Mouse (Mus musculus): ENCODE data around the gene Erich3. TPM values are rescaled to one million over a fixed set of nuclear protein-coding genes. Genes with fewer than 3 reads are reported as not detected.

Gene Erich3
- total RNA-seq, 2 experiments from 2014 or later, result 5.3 to 5.4 TPM

DNA sequence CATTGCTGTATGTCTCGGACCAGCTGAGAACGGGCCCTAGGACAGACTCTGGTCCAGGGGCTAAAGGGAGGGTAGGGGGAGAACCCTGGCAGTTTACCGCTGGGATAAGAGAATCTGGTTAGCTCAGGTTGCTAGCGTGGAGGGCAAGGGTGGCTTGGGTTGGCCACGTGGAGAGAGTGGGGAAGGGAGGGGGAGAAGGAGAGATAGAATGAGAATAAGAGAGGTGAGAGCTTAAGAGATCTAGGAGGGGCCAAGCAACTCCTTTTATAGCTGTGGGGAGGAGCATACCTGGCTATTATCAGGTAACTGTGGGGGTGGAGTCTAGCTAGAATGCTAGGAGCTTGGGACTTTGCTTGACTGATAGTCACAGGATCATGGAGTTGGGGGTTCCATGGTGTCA lies 7.4 kb downstream of the Erich3 start:
- no peak for DNase-seq (ENCODE audit: low spot score in 2 of 2)

DNA sequence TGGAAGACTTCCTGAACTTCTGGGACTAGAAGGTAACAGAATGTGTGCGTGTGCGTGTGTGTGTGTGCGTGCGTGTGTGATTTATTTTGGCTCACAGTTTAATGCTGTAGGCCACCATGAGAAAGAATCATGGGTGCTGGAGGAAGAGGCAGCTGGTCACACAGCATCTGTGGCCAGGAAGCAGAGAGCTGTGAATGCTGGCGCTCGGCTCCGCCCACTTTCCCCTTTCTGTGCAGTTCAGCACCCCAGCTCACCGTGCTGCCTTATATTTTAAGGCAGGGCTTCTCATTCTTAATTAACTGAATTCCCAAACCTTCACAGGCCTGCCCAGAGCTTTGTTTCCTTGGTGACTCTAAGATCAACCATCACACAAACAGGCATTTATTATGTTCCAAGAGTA lies 9.7 kb downstream of the Erich3 start:
- DNase-seq (ENCODE audit: low spot score in 2 of 2), result no peak

DNA sequence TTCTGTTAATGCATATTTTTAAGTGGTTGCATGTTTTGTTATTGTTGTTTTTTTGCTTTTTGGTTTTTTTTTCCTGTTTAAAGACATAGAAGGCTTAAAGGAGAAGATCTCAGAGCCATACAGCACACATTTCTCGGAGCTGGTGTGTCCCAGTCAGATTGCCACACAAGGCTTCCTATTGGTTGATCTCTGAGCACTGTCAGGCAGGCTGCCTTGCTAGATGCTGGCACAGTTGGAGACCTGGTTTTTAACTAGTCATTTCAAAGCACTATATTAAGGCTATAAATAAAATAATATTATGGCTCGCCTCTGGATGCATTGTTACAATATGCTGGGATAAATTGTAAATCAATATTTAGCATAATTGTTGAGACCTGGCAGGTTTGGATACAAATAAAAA lies 18.9 kb downstream of the Erich3 start:
- DNase-seq (ENCODE audit: low spot score in 2 of 2), result no peak

DNA sequence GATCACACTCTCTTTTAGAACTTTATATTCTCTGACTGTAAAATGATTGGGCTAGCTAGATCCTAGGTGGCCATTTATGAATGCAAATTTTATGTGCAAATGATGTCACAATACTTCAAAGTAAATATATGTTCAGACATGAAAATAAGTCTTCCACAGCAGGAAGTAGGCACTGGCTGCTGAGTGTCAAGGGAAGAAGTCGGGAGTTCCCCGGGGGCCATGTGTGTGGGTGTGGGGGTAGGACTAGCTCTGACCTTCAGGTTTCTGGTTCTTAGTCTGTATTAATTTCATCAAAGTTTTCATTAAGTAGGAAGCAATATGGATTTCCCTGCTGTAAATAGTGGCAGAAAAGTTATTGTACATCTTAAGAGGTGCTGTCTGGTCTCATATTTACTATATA lies 20.0 kb downstream of the Erich3 start:
- DNase-seq (ENCODE audit: low spot score in 2 of 2), result no peak

DNA sequence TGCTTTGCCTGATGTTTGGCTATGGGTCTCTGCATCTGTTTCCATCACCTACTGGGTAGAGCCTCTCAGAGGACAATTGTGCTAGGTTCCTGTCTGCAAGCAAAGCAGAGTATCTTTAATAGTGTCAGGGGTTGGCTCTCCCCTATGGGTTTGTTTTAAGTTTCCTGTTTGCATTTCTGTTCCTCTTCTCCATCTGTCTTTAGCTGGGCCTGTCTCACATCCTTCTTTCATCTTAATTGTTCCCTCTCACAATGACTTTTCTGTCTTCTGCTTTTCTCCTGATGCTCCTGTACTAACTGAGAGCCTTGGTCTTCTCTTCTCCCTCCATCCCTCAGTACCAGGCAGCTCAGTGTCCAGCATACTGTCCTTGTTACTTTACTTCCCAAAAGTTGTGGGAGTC lies 26.6 kb downstream of the Erich3 start:
- DNase-seq (ENCODE audit: low spot score in 2 of 2), result no peak

DNA sequence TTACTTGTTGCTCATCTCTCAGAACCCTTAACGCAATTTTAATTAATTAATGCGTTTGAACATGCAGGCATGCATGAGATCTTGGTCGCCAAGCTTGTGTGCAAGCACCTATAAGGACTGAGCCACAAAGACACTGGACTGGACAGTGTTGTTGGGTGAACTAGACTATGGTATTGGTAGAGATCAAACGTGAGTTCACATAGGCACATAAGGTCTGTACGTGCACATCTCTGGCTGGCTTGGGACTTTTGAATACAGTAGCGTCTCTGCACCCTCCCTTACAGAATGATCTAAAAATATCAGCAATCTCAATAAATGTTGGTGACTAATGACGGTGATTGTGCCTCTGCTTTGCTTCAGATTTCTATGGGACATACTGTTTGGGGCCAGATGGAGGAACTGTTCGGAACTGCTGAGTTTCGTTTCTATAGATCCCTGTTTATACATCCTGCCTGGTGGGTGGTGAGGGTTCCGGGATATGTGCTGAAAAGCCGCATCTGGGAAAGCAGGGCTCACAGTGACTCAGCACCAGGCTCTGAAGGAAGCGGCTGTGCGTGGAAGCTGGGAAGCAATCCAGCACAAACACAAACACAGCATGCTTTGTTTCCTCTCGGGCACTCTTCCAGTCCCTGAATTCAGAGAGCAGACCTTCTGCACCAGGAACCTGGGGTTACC lies 28.4 kb downstream of the Erich3 start:
- peak; percentile 79 to 86 for DNase-seq (ENCODE audit: low spot score in 2 of 2)

DNA sequence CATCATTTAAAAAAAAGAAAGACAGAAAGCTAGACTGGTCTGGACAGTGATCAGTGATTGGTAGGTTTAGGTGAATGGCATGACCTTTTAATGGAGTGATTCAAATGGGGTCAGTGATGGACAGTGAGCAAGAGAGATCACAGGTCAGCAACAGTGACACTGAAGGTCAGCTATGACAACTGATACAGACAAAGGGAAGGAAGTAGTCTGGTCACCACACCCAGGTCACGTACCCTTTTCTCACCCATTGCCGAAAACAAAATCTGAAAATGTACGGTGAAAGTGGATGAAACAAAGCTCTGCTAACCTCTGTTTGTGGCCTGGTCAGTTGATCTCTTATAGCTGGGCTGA lies 28.9 kb downstream of the Erich3 start:
- no peak for DNase-seq (ENCODE audit: low spot score in 2 of 2)

DNA sequence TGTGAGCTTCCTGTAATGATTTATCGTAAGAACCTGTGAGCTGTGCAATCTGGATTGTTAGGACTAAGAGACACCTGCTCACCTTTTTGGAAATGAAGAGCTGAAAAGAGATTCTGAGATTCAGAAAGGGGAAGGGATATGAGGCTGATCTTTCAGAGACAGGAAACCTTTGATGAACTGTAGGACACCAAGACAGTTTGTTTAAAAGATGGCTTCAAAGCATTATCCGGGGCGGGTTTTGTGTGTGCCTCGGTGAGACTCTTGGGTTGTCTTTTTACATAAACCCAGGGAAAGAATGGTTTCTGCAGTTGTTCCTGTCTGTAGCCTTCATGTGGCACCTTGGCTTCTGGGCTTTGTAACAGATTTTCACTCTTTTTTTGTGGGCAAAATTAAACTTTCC lies 30.2 kb downstream of the Erich3 start:
- DNase-seq (ENCODE audit: low spot score in 2 of 2), result no peak

DNA sequence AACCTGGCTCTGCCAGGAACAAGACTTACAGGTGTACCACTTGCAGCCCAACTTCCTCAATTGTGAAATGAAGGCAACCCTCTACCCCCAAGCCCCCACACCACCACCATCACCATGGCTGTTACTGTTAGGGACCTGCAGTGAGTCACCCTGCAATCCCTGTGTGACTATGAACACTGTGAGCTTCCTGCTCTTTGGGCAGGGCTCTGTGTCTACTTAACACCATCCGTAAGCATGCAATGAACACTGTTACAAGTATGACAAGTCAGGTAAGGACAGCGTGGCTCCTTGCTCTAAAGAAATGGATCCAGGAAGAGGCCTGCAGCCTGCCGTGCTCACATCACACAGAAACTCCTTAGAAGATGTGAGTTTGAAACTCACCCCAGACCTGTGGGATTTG lies 33.0 kb downstream of the Erich3 start:
- DNase-seq (ENCODE audit: low spot score in 2 of 2), result no peak

DNA sequence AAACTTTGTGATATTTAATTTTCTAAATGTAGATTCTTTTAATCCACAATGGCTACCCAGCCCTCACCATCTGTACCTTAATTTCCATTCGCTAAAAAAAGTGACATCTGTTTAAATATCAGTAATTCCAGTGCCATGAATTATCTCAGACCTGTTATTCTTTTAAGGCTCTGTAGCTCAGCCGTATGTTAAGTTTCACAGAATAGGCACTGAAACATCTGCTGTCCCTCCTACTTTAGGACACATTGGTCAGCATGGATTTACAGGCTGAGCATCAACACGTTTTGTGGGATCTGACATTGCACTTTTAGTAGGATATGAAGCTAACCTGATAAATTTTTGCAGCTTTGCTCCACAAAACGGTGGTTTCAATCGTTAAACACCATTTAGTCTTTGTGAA lies 35.2 kb downstream of the Erich3 start:
- DNase-seq (ENCODE audit: low spot score in 2 of 2), result peak in 1 of 2 experiments; percentile 29

DNA sequence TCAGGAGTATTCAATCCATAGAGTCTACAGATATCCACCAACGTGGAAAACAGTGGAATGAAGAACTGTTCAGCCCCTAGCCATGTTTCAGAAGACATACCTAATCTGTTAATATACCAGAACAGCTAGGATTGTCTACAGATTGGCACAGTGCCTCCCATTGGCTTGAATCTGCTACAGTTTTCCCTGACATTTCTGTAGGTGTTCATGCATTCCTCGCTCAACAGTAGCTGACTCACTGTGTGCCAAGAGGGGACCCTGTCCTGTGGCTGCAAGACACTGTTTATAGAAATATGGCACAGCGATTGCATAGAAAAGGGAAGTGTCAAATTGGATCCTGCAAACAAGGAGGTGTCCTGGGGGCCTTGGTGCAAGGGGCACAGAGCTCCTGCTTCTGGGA lies 36.6 kb downstream of the Erich3 start:
- no peak for DNase-seq (ENCODE audit: low spot score in 2 of 2)

DNA sequence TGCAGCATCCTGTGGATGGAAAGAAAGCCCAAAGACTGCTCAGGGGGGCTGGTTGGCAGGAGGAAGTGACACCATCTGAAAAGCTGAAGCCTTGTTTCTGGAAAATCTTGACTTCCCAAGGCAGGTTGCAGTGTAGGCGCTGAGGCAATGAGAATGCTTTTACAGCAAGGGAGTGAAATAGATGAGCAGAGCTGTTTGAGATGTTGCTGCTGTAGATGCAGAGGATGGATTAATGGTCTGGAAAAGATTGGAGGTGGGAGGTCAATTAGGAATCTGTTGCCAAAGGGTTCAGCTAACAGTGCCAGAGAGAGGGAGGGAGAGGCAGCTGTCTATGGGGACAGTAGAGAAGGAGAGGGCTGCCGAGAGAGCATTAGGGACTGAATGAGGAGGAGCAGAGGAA lies 37.1 kb downstream of the Erich3 start:
- DNase-seq (ENCODE audit: low spot score in 2 of 2), result no peak

DNA sequence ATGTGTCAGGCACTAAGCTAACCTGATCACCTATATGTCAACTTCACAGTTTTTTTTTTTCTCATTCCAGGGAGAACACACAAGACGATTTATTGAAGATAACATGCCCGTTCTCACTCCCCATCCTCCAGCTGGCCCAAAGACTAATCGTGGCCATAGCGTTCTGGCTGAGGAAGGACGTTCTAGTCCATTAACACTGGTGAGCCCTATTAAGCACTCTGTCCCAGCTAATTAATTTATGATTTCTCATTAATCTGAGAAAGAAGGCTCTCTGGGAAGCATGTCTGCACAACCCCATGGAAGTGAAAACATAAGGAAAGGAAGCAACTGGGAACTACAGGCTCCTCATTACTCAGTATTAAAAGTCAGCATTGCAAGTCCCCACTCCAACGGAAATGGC lies 41.1 kb downstream of the Erich3 start:
- DNase-seq (ENCODE audit: low spot score in 2 of 2), result no peak

DNA sequence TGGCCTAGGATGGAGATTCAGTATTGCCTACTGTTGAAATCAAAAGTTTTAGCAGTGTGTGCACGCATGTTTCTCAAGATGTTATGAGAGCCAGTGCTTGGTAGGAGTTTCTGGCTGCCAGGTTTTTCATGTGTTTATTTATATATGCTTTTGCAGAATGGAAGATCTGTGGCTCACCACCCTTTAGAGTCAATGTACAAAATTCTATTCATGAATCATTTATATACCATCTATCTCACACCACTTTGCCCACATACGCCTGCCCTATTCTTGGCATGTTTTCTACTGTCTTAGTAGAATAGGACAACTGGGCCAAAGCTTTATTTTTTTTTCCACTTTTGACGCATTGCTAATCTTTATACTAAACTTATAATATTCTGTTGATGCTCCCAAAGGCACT lies 44.5 kb downstream of the Erich3 start:
- no peak for DNase-seq (ENCODE audit: low spot score in 2 of 2)

DNA sequence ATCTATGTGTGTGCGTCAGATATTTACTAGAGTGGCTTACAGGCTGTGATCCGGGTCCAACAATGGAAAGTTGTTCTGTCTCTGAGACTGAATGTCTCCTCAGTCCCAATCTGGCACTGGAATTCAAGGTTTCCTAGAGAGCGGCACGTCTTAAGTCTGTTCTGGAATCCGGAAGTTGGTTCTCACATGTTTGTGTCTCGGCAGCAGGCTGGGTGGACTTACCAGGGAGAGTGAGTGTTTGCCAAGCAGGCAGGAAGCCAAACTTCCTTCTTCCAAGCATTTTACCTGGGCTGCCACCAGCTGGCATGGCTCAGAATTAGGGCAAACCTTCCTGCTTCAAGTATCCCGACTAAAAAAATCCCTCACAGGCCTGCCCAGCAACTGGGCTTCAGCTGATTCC lies 59.5 kb downstream of the Erich3 start:
- DNase-seq (ENCODE audit: low spot score in 2 of 2), result no peak

DNA sequence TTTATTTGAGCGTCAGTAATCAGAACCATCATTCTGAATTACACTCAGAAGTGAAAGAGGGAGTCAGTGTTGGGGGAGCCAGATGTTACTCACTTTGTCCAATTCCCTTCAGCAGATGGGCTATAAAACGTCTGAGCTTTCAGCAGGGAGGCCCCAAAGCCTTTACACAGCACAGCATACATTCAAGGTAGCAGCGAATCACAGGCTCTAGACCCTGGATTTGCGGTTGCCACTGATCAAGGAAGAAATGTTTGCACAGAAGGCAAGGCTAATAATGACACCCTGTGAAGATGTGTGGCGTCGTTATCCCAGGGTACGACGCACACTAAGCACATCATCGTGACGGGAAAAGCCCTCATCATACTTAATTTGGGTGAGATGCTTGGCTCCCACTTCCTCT lies 67.8 kb downstream of the Erich3 start:
- no peak for DNase-seq (ENCODE audit: low spot score in 2 of 2)

DNA sequence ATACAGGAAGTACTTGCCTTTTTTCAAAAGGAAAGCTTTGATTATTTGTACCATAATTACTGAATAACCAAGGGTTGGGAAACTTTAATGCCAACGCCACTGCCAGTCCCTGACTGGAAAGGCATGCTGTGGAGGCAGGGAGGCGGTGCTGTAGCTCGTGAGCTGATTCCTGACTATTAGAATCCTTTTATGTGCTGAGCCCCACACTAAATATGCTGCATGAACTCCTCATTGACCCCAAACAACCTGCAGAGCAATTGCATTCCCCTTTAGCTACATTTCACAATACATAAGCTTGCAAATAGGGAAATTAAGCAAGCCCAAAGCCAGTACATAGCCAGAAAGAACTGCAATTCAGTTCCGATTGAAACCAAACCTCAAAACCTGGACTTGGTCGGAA lies 77.8 kb downstream of the Erich3 start:
- no peak for DNase-seq (ENCODE audit: low spot score in 2 of 2)

DNA sequence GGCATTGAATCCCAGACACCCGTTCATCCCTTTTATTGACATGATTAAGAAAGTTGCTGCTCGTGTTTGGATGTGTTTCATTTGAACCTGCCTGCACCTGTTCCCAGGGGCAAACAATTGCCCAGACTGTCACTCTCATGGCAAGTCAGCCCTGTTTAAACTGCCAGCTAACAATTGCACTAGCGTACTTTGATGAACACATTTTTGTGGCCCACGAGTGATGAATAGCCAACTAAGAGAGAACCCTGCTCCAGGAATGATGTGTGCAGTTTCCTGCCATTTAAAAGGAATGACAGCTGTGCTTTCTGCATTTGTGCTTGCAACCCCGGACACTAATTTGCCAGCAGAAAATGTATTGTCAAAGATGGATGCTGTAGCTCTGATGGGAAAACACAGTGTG lies 79.3 kb downstream of the Erich3 start:
- DNase-seq (ENCODE audit: low spot score in 2 of 2), result no peak

DNA sequence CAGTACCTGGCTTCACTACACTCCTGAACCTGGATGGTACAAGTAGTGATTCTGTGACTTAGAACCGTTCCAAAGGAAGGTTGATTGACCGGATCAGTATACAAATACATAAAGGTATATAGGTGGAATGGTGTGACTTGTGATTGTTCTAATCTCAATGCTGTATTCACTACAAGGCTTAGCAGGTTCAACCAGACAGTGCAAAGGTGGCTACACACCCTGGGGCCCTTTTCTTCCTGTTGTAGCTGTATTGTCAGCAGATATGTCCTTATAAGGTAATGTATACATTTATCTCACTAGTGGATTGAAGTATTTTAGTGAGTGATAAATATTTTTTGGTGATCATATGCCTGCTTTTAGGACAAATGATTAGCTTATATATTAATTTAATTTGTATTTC lies 80.7 kb downstream of the Erich3 start:
- DNase-seq (ENCODE audit: low spot score in 2 of 2), result no peak

DNA sequence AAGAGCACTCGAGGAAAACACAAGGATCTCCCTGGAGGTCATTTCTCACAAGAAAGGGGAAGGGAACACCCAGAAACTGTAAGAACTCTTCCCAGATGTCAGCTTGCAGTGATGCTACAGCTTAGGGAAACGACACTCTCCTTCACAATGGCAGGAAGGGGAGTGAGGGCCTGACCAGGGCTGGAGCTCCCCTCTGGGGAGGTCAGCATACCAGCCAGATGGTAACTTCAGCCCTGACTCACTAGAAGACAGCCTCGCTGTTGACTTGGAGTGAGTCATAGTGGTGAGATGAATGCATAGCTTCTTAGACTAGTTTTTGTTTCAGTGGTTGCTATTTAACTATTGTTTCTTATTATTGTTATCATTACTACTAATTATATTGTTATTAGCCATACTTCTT lies 90.8 kb downstream of the Erich3 start:
- no peak for DNase-seq (ENCODE audit: low spot score in 2 of 2)

DNA sequence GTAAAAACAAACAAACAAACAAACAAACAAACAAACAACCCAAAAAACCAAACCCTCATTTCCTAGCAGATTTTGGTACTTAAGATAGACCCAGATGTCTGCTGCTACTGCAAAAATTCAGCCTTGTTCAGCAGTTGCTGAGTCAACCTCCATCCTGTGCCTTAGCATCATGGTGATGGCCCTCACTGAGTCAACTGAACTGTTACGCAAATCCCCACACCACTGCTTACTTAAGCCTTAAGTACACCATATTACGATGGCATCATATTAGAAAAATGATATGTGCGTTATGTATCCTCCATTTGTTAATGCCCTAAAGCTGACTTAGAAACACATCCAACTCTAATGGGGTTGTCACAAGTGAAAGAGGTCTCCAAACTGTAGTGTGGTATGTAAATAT lies 91.6 kb downstream of the Erich3 start:
- DNase-seq (ENCODE audit: low spot score in 2 of 2), result no peak

DNA sequence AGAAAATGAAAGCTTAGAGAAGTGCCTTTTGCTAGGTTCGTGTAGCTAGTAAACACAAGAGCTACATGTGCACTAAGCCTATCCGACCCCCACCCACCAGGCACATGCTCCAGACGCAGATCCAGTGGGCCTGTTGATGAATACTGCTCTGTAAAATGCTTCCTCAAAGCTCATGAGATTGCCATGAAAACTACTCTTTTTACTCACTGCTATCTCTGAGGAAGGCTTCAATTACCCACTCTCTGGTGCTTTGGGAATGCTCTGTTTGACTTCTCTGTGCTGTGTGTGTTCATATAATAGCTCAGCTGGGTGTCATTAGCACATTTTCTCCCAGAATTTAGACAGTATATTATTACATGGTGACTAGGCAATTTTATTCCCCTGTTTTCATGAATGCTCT lies 94.4 kb downstream of the Erich3 start:
- DNase-seq (ENCODE audit: low spot score in 2 of 2), result no peak

DNA sequence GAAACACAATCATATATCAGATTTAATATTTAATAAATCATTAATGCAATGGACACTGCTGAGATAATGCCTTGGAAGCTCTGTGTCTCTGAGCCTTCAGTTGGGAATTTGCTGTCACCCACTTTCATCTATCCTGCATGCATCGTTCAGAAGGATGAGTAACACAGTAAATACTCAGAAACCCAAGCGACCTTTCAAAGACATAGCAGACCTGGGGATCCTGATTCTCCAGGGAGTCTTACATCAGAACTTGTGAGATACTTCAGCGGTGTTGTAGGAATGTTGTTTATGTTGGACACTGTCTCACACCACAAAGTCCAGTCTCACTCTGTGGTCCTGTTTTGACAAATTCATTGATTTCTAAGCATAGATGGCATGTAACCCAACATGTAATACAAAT lies 97.4 kb downstream of the Erich3 start:
- DNase-seq (ENCODE audit: low spot score in 2 of 2), result no peak

DNA sequence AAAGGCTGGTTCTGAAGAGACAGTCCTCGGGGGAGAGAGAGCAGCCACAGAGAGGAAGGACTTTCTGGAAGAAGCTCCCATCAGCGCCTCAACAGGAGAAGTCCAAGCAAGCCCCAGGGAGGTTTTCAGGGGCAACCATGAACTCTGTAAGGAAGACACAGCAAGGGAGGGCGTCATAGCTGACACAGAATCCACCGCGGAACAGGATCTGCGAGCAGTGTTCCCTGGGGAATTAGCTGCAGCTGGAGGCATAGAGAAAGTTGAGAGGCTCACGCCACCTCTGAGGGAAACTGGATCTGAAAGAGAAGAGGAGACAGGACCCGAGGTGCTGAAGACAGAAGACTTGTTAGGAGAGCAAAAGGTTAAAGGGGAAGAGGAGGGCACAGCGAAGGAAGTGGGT lies 99.7 kb downstream of the Erich3 start:
- no peak for DNase-seq (ENCODE audit: low spot score in 2 of 2)

Measured in layer of hippocampus, postnatal 14 days (tissue).